Mouse (Mus musculus) small intestine, adult 2 months (tissue): Measurements from ENCODE around the gene Socs1. TPM values are rescaled to one million over a fixed set of nuclear protein-coding genes. Genes with fewer than 3 reads are reported as not detected.

Experiments
- H3K27ac ChIP-seq: fragments of 200-500 bp; 2 replicates; pipeline ENCODE4 v1.5.1; 2012; ENCODE audit warnings: low read depth, low read length, control low read depth, inconsistent platforms; ENCODE audit not compliant: insufficient read depth
- H3K27me3 ChIP-seq: fragments of 200-500 bp; 2 replicates; pipeline ENCODE4 v1.6.1; 2012; ENCODE audit warnings: mild to moderate bottlenecking, moderate library complexity, low read length, inconsistent platforms; ENCODE audit not compliant: control insufficient read depth, insufficient read depth
- H3K36me3 ChIP-seq: fragments of 200-500 bp; 2 replicates; pipeline ENCODE4 v1.6.1; 2012; ENCODE audit warnings: mild to moderate bottlenecking, low read length, control low read depth, inconsistent platforms; ENCODE audit not compliant: control insufficient read depth, insufficient read depth
- H3K4me1 ChIP-seq: fragments of 200-500 bp; 2 replicates; pipeline ENCODE4 v1.6.1; 2012; ENCODE audit warnings: low read length, inconsistent platforms, mixed read lengths; ENCODE audit not compliant: control insufficient read depth, insufficient read depth, insufficient read length
- H3K4me3 ChIP-seq: fragments of 200-500 bp; 2 replicates; pipeline ENCODE4 v1.5.1; 2012; ENCODE audit warnings: low read depth, mild to moderate bottlenecking, control low read depth, inconsistent platforms, low read length, moderate library complexity
- CTCF ChIP-seq: fragments of 200-500 bp; IDR thresholded peaks from 2 replicates; pipeline ENCODE4 v1.5.1; 2012; ENCODE audit warnings: low read depth, mild to moderate bottlenecking, control low read depth, inconsistent platforms, low read length, moderate library complexity, mixed read lengths; ENCODE audit not compliant: insufficient replicate concordance, insufficient read length; ENCODE audit errors: extremely low read depth
- POLR2A ChIP-seq: fragments of 200-500 bp; IDR thresholded peaks from 2 replicates; pipeline ENCODE4 v1.6.1; 2012; ENCODE audit warnings: low read depth, mild to moderate bottlenecking, control low read depth, inconsistent platforms, low read length, moderate library complexity
- whole genome bisulfite sequencing: fragments of 180-500 bp; shearing (Covaris S2); methylation state at CpG from one replicate; pipeline ENCODE4 v1.1.7; 2018; 5-methylcytosine and 5-hydroxymethylcytosine counted together
- polyA plus RNA-seq: library from polyadenylated mRNA; depleted of rRNA; stranded (reverse); fragments of >200 nt; gene quantifications from 2 replicates; pipeline ENCODE4 v1.2.3, GENCODE M21; 2012

The Socs1 gene
- polyA plus RNA-seq, 1 experiment, result 33.6 TPM

DNA sequence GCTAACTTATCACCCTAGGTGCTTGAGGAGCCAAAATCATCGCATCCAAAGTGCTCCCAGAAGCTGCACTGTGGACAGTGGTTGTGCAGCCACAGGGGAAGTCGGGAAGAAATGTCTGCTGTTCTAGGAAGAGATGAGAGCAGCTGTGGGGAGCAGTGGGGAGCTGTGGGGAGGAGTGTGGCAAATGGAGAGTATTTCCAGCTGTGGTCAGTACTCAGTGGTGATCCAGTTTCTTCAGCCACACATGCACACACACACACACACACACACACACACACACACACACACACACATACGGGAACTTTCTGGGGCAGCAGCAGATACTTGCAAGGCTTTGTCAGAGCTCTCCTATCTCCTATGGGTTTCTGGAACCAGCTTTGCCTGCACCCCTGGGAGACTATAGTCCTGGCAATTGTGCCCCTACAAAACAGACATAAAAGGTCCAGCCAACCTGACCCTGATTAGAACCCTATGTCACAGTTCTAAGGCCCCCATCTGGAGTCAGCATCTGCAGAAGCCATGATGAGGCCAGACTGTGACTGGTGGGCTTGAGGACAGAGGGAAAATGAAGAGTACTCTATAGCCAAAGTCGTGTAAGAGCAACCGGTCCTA lies 22.7 kb downstream of the Socs1 start:
- Histone ChIP-seq H3K4me3 (no peak overlapping the region), H3K36me3 (no peaks in the 10 kb centered on the region), H3K27ac (no peak overlapping the region), H3K4me1 (peaks cover 3% of the 10 kb centered on the region; the same call in 1 of the 2 replicates), H3K27me3 (no peaks in the 10 kb centered on the region)
- TF ChIP-seq POLR2A, result no peak
- TF ChIP-seq CTCF, result no peak
- 68% methylated on average over 5 of the region's 5 CpGs for WGBS

- Histone ChIP-seq H3K27me3 (no peaks in the 10 kb centered on the region), H3K27ac (no peak overlapping the region), H3K36me3 (no peaks in the 10 kb centered on the region), H3K4me1 (peaks cover 3% of the 10 kb centered on the region; the same call in 1 of the 2 replicates), H3K4me3 (no peak overlapping the region)
- WGBS, result 73% methylated on average over 8 of the region's 8 CpGs
- no peak for TF ChIP-seq CTCF
- TF ChIP-seq POLR2A, result no peak
These were observed 24.2 kb downstream of the Socs1 start for GRCm38 (mm10) chr16:10761182-10761581.

GRCm38 (mm10) chr16:10756168-10756567 lies 29.2 kb downstream of the Socs1 start:
- 85% methylated on average over 5 of the region's 6 CpGs for WGBS
- no peak for TF ChIP-seq POLR2A
- no peak for TF ChIP-seq CTCF
- peaks cover 17% of the 10 kb centered on the region; the same call in 1 of the 2 replicates for H3K4me1 ChIP-seq
- H3K27ac ChIP-seq, result no peak overlapping the region
- H3K36me3 ChIP-seq, result no peaks in the 10 kb centered on the region
- H3K27me3 ChIP-seq, result no peaks in the 10 kb centered on the region
- H3K4me3 ChIP-seq, result no peak overlapping the region

GRCm38 (mm10) chr16:10754521-10755296 lies 30.6 kb downstream of the Socs1 start:
- 49% methylated on average over 3 of the region's 3 CpGs for WGBS
- Histone ChIP-seq H3K27me3 (no peaks in the 10 kb centered on the region), H3K27ac (peak overlapping the region; percentile 78), H3K4me3 (no peak overlapping the region), H3K4me1 (peaks cover 25% of the 10 kb centered on the region; the same call in 1 of the 2 replicates), H3K36me3 (no peaks in the 10 kb centered on the region)
- no peak; the same call in 1 of the 2 replicates for TF ChIP-seq POLR2A
- no peak for TF ChIP-seq CTCF

GRCm38 (mm10) chr16:10749824-10750223 lies 35.5 kb downstream of the Socs1 start:
- H3K36me3 ChIP-seq, result no peaks in the 10 kb centered on the region
- H3K27ac ChIP-seq, result 0 out of 2 replicates have a peak overlapping the region, but pooled peaks have one; percentile 40
- peaks cover 29% of the 10 kb centered on the region for H3K4me1 ChIP-seq
- H3K27me3 ChIP-seq, result no peaks in the 10 kb centered on the region
- TF ChIP-seq POLR2A (no peak; the same call in 1 of the 2 replicates), CTCF (no peak)
- WGBS, result 18% methylated on average over 7 of the region's 7 CpGs
- no peak overlapping the region for H3K4me3 ChIP-seq

- peaks cover 28% of the 10 kb centered on the region for H3K4me1 ChIP-seq
- no peak overlapping the region for H3K27ac ChIP-seq
- no peak overlapping the region for H3K4me3 ChIP-seq
- no peak for TF ChIP-seq CTCF
- no peak for TF ChIP-seq POLR2A
- WGBS, result 48% methylated on average over 7 of the region's 7 CpGs
- H3K27me3 ChIP-seq, result no peaks in the 10 kb centered on the region
- H3K36me3 ChIP-seq, result no peaks in the 10 kb centered on the region
These were observed 36.1 kb downstream of the Socs1 start for GRCm38 (mm10) chr16:10749226-10749625.

GRCm38 (mm10) chr16:10741082-10741481 lies 44.3 kb downstream of the Socs1 start:
- WGBS, result 38% methylated on average over 2 of the region's 2 CpGs
- peak overlapping the region; percentile 66 for H3K27ac ChIP-seq

More at GRCm38 (mm10) chr16:10741082-10741481, 44.3 kb downstream of the Socs1 start:
- no peaks in the 10 kb centered on the region for H3K36me3 ChIP-seq
- no peaks in the 10 kb centered on the region for H3K27me3 ChIP-seq
- H3K4me3 ChIP-seq, result no peak overlapping the region
- no peak for TF ChIP-seq CTCF
- no peak for TF ChIP-seq POLR2A
- peaks cover 17% of the 10 kb centered on the region for H3K4me1 ChIP-seq
